Mouse (Mus musculus): ENCODE results near the gene Haspin.
A peak's percentile ranks its signal among the peaks of the same experiment; 100 is the strongest.

The Haspin gene

GRCm38 (mm10) chr11:73144261-73144681 is 6.2 kb upstream of the Haspin start:
- DNase-seq, result peak; percentile 49

GRCm38 (mm10) chr11:73137116-73137515 is 978 bp downstream of the Haspin start:
- peak; percentile 30 for DNase-seq

GRCm38 (mm10) chr11:73136587-73136986 is 1.5 kb downstream of the Haspin start:
- no peak for DNase-seq

- no peak for DNase-seq
Observed at GRCm38 (mm10) chr11:73134222-73134621, 3.9 kb downstream of the Haspin start.

- DNase-seq, result no peak
Observed at GRCm38 (mm10) chr11:73132999-73133398, 5.1 kb downstream of the Haspin start.

- peak; percentile 44 for DNase-seq
Observed at GRCm38 (mm10) chr11:73131020-73131419, 7.1 kb downstream of the Haspin start.

- no peak for DNase-seq
Observed at GRCm38 (mm10) chr11:73126495-73126894, 11.6 kb downstream of the Haspin start.

- DNase-seq, result no peak
Observed at GRCm38 (mm10) chr11:73111414-73111813, 26.7 kb downstream of the Haspin start.

GRCm38 (mm10) chr11:73109941-73110340 is 28.2 kb downstream of the Haspin start:
- DNase-seq, result no peak

- peak; percentile 10 for DNase-seq
Observed at GRCm38 (mm10) chr11:73108898-73109625, 29.0 kb downstream of the Haspin start.

- DNase-seq, result no peak
Observed at GRCm38 (mm10) chr11:73108195-73108897, 29.7 kb downstream of the Haspin start.

- DNase-seq, result peak; percentile 72
Observed at GRCm38 (mm10) chr11:73107358-73107757, 30.7 kb downstream of the Haspin start.

- no peak for DNase-seq
Observed at GRCm38 (mm10) chr11:73105246-73105645, 32.8 kb downstream of the Haspin start.

- no peak for DNase-seq
Observed at GRCm38 (mm10) chr11:73101308-73101707, 36.8 kb downstream of the Haspin start.

GRCm38 (mm10) chr11:73099976-73100750 is 37.9 kb downstream of the Haspin start:
- DNase-seq, result no peak

- DNase-seq, result no peak
Observed at GRCm38 (mm10) chr11:73098860-73099259, 39.2 kb downstream of the Haspin start.

GRCm38 (mm10) chr11:73094231-73094995 is 43.7 kb downstream of the Haspin start:
- no peak for DNase-seq

GRCm38 (mm10) chr11:73092877-73093276 is 45.2 kb downstream of the Haspin start:
- DNase-seq, result no peak

- DNase-seq, result no peak
Observed at GRCm38 (mm10) chr11:73092057-73092456, 46.0 kb downstream of the Haspin start.

- DNase-seq, result no peak
Observed at GRCm38 (mm10) chr11:73090826-73091225, 47.3 kb downstream of the Haspin start.

- DNase-seq, result no peak
Observed at GRCm38 (mm10) chr11:73090283-73090682, 47.8 kb downstream of the Haspin start, which contains the start of gene Itgae. Gene Itgae, plus strand, starts transcription at chr11:73090583.

- no peak for DNase-seq
Observed at GRCm38 (mm10) chr11:73087700-73088480, 50.2 kb downstream of the Haspin start.
